ENCODE assay signal across 8 mouse cellular contexts in genomic region chr1:92137136-92137848, GRCm38 (mm10). TPM values are rescaled to one million over a fixed set of nuclear protein-coding genes. Genes with fewer than 3 reads are reported as not detected.
DNase-seq lines count a peak whose midpoint lies in the region; ATAC-seq and TF ChIP-seq lines count a peak whose summit lies in the region.

No protein-coding gene starts in this region.

- no peak for ATAC-seq in midbrain, postnatal 0 days (ENCODE audit: low FRiP score)

- TF ChIP-seq CTCF in kidney, adult 2 months (conservative IDR thresholded peaks at IDR 0.05; ENCODE audit: insufficient read depth, insufficient read length, low read depth, low read length) = no peak
- no peak for TF ChIP-seq CTCF in midbrain, postnatal 0 days (IDR thresholded peaks at IDR 0.05)

- no peaks in the 10 kb centered on the region for H3K9me3 ChIP-seq in midbrain, postnatal 0 days (ENCODE audit: low read length)

- peak; percentile 19 to 80 for DNase-seq in left cerebral cortex, postnatal 10 days (ENCODE audit: extremely low spot score in 1 of 2, low spot score in 2 of 2)
- DNase-seq in left cerebral cortex, adult 18-20 months (ENCODE audit: low spot score in 2 of 2) = no peak
- peak; percentile 77 for DNase-seq in brain, adult 2 months (ENCODE audit: low read depth, low spot score)
- DNase-seq in gastrocnemius, postnatal 25 days = peak; percentile 68
- peak; percentile 92 for DNase-seq in kidney, adult 2 months
- DNase-seq in midbrain, postnatal 0 days (ENCODE audit: low spot score) = peak; percentile 64
- DNase-seq in thymus, postnatal 0 days (ENCODE audit: low spot score) = no peak
- no peak for DNase-seq in spleen, postnatal 10 days (ENCODE audit: low spot score in 2 of 2)

- H3K36me3 ChIP-seq in kidney, adult 2 months (ENCODE audit: control insufficient read depth, insufficient read depth, low read length) = no peaks in the 10 kb centered on the region
- no peaks in the 10 kb centered on the region for H3K36me3 ChIP-seq in midbrain, postnatal 0 days (ENCODE audit: insufficient read depth, low read length)

- no peaks in the 10 kb centered on the region for H3K27me3 ChIP-seq in kidney, adult 2 months (replicated peaks; ENCODE audit: control insufficient read depth, insufficient read depth, low read length)
- H3K27me3 ChIP-seq in midbrain, postnatal 0 days (ENCODE audit: insufficient read depth, low read length) = no peaks in the 10 kb centered on the region

- intact Hi-C loops in left cerebral cortex, postnatal 10 days (cut with DNase I) = no loop called here

- H3K27ac ChIP-seq in kidney, adult 2 months (ENCODE audit: insufficient read depth, low read depth, low read length) = no peak overlapping the region
- H3K27ac ChIP-seq in midbrain, postnatal 0 days (ENCODE audit: low read depth, low read length) = no peak overlapping the region

- 66% methylated on average over 2 of the region's 2 CpGs for WGBS in kidney, adult 2 months
- WGBS in midbrain, postnatal 0 days = 72% methylated on average over 2 of the region's 2 CpGs

- no peak overlapping the region for H3K9ac ChIP-seq in midbrain, postnatal 0 days (replicated peaks; ENCODE audit: low read length, poor library complexity, severe bottlenecking)

- peaks cover 6% of the 10 kb centered on the region; the same call in 1 of the 2 replicates for H3K4me1 ChIP-seq in kidney, adult 2 months (ENCODE audit: control insufficient read depth, insufficient read depth, low read length)
- peaks cover 6% of the 10 kb centered on the region; the same call in 1 of the 2 replicates for H3K4me1 ChIP-seq in midbrain, postnatal 0 days (ENCODE audit: insufficient read depth, low read length)

- H3K4me3 ChIP-seq in kidney, adult 2 months (ENCODE audit: insufficient read depth, low read depth, low read length) = no peak overlapping the region
- no peak overlapping the region for H3K4me3 ChIP-seq in midbrain, postnatal 0 days (ENCODE audit: low read depth, low read length)

- no peak for TF ChIP-seq POLR2A in kidney, adult 2 months (IDR thresholded peaks at IDR 0.05; ENCODE audit: low read depth, low read length)

- no peak overlapping the region for H3K4me2 ChIP-seq in midbrain, postnatal 0 days (ENCODE audit: low read depth, low read length, poor library complexity, severe bottlenecking)

RNA-seq across cellular contexts. Expression of gene Hdac4, which starts 58.2 kb away (rescaled TPM):
- total RNA-seq in left cerebral cortex, postnatal 10 days (2021) = 10 to 100 TPM; 98.1 to 98.7 TPM
- 100 to 1,000 TPM; 108 to 111 TPM for total RNA-seq in left cerebral cortex, adult 18-20 months (2021)
- 10 to 100 TPM; 48.2 to 56.6 TPM for total RNA-seq in gastrocnemius, postnatal 25 days (2021)
- 10.0 and 11.6 TPM in 2 replicates for polyA plus RNA-seq in kidney, adult 2 months (2012; rRNA removed)
- total RNA-seq in midbrain, postnatal 0 days (2014; rRNA removed) = 45.8 and 51.8 TPM in 2 replicates
- polyA plus RNA-seq in midbrain, postnatal 0 days (2015; fragmentation: Nextera tagmentation; extraction: Ambion mirVana) = 18.0 and 18.1 TPM in 2 replicates
- 23.6 and 27.7 TPM in 2 replicates for polyA plus RNA-seq in thymus, postnatal 0 days (2015; fragmentation: Nextera tagmentation; extraction: Ambion mirVana)

Comparison
In these comparisons a context has a peak if more than half of its experiments do, and no peak if none do; other contexts are left out.
1. DNase-seq: peak in left cerebral cortex, postnatal 10 days (2 of 2), brain, adult 2 months (single experiment), gastrocnemius, postnatal 25 days (single experiment), kidney, adult 2 months (single experiment) and midbrain, postnatal 0 days (single experiment); none in left cerebral cortex, adult 18-20 months (0 of 2), thymus, postnatal 0 days (single experiment) and spleen, postnatal 10 days (0 of 2).